Mouse (Mus musculus) hindbrain, postnatal 0 days (tissue): ENCODE measurements around the gene 2900026A02Rik. TPM values are rescaled to one million over a fixed set of nuclear protein-coding genes. Genes with fewer than 3 reads are reported as not detected.
A peak's percentile ranks its signal among the peaks of the same experiment; 100 is the strongest.

Source experiments
- ATAC-seq: fragments of 200-750 bp; cut with Nextera tagmentation; 2 replicates; pipeline ENCODE4 v1.8.0; 2017; ENCODE audit warnings: mild to moderate bottlenecking, moderate TSS enrichment, moderate library complexity
- DNase-seq: peaks from one replicate; pipeline ENCODE4 v3.0.0-alpha.2; 2015; ENCODE audit warnings: low spot score
- H3K27ac ChIP-seq: fragments of 300-500 bp; sonication (generic); 2 replicates; pipeline ENCODE4 v1.5.1; 2014; ENCODE audit warnings: mild to moderate bottlenecking
- H3K27me3 ChIP-seq: fragments of 300-500 bp; sonication (generic); 2 replicates; pipeline ENCODE4 v1.6.1; 2014; ENCODE audit warnings: low read length, mixed read lengths; ENCODE audit not compliant: insufficient read depth
- H3K36me3 ChIP-seq: fragments of 300-500 bp; sonication (generic); 2 replicates; pipeline ENCODE4 v1.6.1; 2014; ENCODE audit warnings: low read length, mixed read lengths; ENCODE audit not compliant: insufficient read depth
- H3K4me1 ChIP-seq: fragments of 300-500 bp; sonication (generic); 2 replicates; pipeline ENCODE4 v1.6.1; 2014; ENCODE audit warnings: antibody characterized with exemption, low read length, mixed read lengths; ENCODE audit not compliant: insufficient read depth
- H3K4me2 ChIP-seq: fragments of 300-500 bp; sonication (generic); 2 replicates; pipeline ENCODE4 v1.6.1; 2014; ENCODE audit warnings: low read depth, mild to moderate bottlenecking, low read length, moderate library complexity, mixed read lengths
- H3K4me3 ChIP-seq: fragments of 300-500 bp; sonication (generic); 2 replicates; pipeline ENCODE4 v1.5.1; 2014; ENCODE audit warnings: low read length
- H3K9ac ChIP-seq: fragments of 300-500 bp; sonication (generic); replicated peaks from 2 replicates; pipeline ENCODE4 v1.6.1; 2014; ENCODE audit warnings: mild to moderate bottlenecking, low read length, moderate library complexity, mixed read lengths
- H3K9me3 ChIP-seq: fragments of 300-500 bp; sonication (generic); 2 replicates; pipeline ENCODE4 v1.6.1; 2016; ENCODE audit warnings: low read length, mixed read lengths
- CTCF ChIP-seq: IDR thresholded peaks from 2 replicates; pipeline ENCODE4 v1.5.1; 2016; ENCODE audit warnings: antibody characterized with exemption, control low read depth, low read depth
- WGBS: fragments of 180-500 bp; shearing (Covaris S2); extraction: QIAGEN DNeasy Blood & Tissue Kit; methylation state at CpG from one replicate; pipeline ENCODE4 v1.1.7; 2014; 5-methylcytosine and 5-hydroxymethylcytosine counted together
- polyA plus RNA-seq: library from polyadenylated mRNA; unstranded; fragments of >200 nt; fragmentation: Nextera tagmentation; extraction: Ambion mirVana; gene quantifications from 2 replicates; pipeline ENCODE4 v1.2.1, GENCODE M21; 2015
- total RNA-seq: library from RNA; depleted of rRNA; stranded (reverse); fragments of >200 nt; gene quantifications from 2 replicates; pipeline ENCODE4 v1.2.3, GENCODE M21; 2014

2900026A02Rik gene
- total and polyA plus RNA-seq, 2 experiments from 2014 or later, result 3.1 to 10.6 TPM

DNA sequence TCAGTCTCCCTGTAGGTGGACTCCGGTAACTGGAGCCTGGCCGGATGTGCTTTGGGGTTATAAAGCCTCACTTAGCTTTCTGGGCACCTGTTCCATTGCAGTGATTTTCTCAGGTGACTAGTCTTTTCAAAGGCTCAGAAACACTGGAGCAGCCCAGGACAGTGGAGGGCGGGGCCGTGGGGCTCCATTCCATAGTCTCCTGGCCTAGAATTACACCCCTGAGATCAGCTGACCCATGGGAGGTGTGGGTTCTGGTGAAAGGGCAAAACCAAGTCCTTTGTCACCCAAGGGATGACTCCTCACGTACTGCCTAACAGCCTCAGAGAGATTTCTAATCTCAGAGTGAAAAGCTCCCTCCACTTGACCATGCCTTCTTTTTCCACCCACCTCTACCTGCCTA, 9.2 kb upstream of the 2900026A02Rik start:
- Histone ChIP-seq H3K27ac (no peak overlapping the region), H3K36me3 (no peaks in the 10 kb centered on the region), H3K9ac (no peak overlapping the region), H3K4me1 (peaks cover 6% of the 10 kb centered on the region; the same call in 1 of the 2 replicates), H3K4me3 (no peak overlapping the region), H3K27me3 (no peaks in the 10 kb centered on the region), H3K9me3 (no peaks in the 10 kb centered on the region), H3K4me2 (no peak overlapping the region)
- ATAC-seq, result no peak
- 84% methylated on average over 5 of the region's 5 CpGs for WGBS
- no peak for DNase-seq
- TF ChIP-seq CTCF, result no peak

DNA sequence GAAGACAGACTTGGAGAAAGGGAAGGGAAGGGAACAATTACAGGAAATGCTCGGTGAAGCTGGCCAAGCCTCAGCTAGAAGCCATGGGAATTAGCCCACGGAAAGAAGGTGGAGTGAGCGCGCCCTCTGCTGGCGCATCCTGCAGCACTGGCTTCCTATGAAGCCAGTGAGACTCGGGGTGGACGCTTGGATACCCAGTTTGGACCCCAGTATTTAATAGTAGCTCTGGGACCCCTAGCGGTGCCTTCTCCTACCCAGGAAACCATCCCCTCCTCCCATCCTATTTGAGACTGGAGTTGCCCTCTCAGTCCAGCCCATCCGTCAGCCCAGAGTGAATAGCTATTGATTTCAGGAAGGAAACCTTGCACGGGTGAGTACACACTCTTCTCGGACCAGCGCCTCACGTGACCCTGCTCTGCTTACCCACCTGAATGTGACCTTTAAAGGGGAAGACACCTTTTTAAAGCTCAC, 5.6 kb upstream of the 2900026A02Rik start, which contains the start of gene Tmem211:
TSS of gene Tmem211 (plus strand) at position 278 of the 471 bp plus-strand sequence.
- Histone ChIP-seq H3K4me1 (peaks cover 6% of the 10 kb centered on the region; the same call in 1 of the 2 replicates), H3K9ac (peak within 1 kb of the TSS; percentile 25), H3K27me3 (no peaks in the 10 kb centered on the region), H3K9me3 (no peaks in the 10 kb centered on the region), H3K27ac (peak within 1 kb of the TSS; percentile 22; the same call in 1 of the 2 replicates), H3K4me2 (peak within 1 kb of the TSS; percentile 51), H3K36me3 (no peaks in the 10 kb centered on the region), H3K4me3 (peak within 1 kb of the TSS; percentile 11)
- peak; percentile 97 for TF ChIP-seq CTCF
- peak; percentile 85 for ATAC-seq
- WGBS, result 0% methylated on average over 13 of the region's 13 CpGs
- DNase-seq, result peak; percentile 96

- Histone ChIP-seq H3K27me3 (no peaks in the 10 kb centered on the region), H3K4me2 (peak overlapping the region; percentile 51), H3K4me3 (peak overlapping the region; percentile 11), H3K9me3 (no peaks in the 10 kb centered on the region), H3K4me1 (peaks cover 6% of the 10 kb centered on the region; the same call in 1 of the 2 replicates), H3K27ac (peak overlapping the region; percentile 22; the same call in 1 of the 2 replicates), H3K36me3 (no peaks in the 10 kb centered on the region), H3K9ac (peak overlapping the region; percentile 25)
- WGBS, result 15% methylated on average over 25 of the region's 25 CpGs
- peak; percentile 28; the same call in 1 of the 2 replicates for ATAC-seq
- DNase-seq, result peak; percentile 64
- TF ChIP-seq CTCF, result no peak
Measured at GRCm38 (mm10) chr5:113225686-113226435, 4.8 kb upstream of the 2900026A02Rik start.

DNA sequence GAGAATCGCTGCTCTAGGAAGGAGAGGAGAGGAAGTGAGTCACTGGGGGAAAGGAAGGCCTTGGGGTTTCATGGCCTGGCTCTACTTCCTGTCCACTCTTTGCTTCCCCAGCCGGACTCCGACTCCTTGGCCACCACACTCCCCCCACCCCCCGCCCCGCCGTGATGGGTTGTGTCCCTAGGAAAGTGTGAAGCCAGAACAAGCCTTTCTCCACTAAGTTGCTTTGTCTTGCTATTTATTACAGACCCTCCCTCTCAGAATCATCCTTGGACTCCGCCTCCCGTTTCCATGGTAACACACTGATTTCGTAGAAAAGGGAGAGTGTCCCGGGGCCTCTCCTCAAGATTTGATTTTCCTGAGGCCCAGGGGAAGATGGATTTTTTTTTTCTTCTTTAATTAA, 4.2 kb upstream of the 2900026A02Rik start:
- Histone ChIP-seq H3K4me2 (peak overlapping the region; percentile 51; the same call in 1 of the 2 replicates), H3K9me3 (no peaks in the 10 kb centered on the region), H3K27me3 (no peaks in the 10 kb centered on the region), H3K9ac (no peak overlapping the region), H3K4me3 (no peak overlapping the region), H3K4me1 (peaks cover 6% of the 10 kb centered on the region; the same call in 1 of the 2 replicates), H3K27ac (no peak overlapping the region; the same call in 1 of the 2 replicates), H3K36me3 (no peaks in the 10 kb centered on the region)
- no peak for ATAC-seq
- no peak for TF ChIP-seq CTCF
- DNase-seq, result peak; percentile 76
- 15% methylated on average over 10 of the region's 10 CpGs for WGBS

DNA sequence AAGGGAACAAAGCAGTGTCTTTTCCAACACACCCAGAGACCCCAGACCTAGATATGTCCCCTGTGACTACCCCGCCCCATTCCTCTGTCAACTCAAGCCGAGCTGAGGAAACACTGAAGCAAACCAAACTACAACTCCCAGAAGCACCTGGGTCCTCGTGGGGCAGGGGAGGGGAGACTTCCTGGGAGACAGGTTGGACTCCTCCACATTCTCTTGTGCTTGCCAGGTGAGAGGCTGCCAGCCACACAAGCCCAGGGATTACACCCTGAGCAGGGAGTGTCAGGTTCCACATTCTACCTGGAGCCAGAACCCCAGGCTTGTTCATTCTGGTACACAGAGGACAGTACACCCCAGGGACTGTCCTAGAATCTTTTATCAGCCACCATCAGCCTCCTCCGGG, 2.9 kb upstream of the 2900026A02Rik start:
- WGBS, result 49% methylated on average over 4 of the region's 4 CpGs
- H3K9me3 ChIP-seq, result no peaks in the 10 kb centered on the region
- H3K4me2 ChIP-seq, result no peak overlapping the region
- no peak for ATAC-seq
- H3K9ac ChIP-seq, result no peak overlapping the region
- no peak for TF ChIP-seq CTCF
- DNase-seq, result no peak
- no peak overlapping the region for H3K4me3 ChIP-seq
- no peak overlapping the region for H3K27ac ChIP-seq
- no peaks in the 10 kb centered on the region for H3K27me3 ChIP-seq
- peaks cover 6% of the 10 kb centered on the region; the same call in 1 of the 2 replicates for H3K4me1 ChIP-seq
- no peaks in the 10 kb centered on the region for H3K36me3 ChIP-seq

DNA sequence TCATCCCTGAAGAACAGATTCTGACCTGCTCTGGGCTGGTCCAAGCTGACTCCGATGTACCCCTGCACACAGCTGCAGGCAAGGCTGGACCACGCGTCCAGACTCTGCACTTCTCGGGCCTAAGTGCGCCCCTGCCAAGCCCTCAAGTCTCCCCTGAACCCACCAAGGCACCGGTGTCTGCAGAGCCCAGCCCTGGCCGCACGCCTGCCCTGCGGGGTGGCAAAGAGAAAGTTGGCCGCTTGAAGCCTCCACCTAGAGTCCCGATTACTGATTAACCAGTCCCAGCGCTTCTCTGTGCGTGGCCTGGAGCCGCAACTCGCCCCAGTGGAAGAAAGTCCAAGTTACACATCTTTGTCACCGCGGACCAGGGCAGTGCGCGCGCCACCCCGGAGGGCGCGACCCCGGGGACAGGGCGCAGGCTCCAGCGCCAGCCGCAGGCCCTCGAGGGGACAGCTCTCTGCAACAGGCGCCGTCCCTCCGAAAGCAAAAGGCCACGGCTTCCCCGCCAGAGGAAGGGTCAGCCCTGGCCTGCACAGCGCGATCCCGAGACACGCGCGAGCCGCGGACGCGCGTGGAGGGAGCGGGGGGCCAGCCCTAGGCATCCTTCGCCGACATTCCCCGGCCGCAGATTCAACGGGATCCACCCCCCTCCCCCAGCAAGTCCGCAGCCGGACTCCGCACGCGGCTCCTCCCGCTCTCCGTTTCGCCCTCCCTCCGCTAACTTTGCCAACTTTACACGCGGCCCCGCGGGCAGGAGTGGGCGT, 471 bp downstream of the 2900026A02Rik start:
- H3K4me2 ChIP-seq, result peak overlapping the region; percentile 94
- H3K27me3 ChIP-seq, result no peaks in the 10 kb centered on the region
- H3K9me3 ChIP-seq, result no peaks in the 10 kb centered on the region
- no peak overlapping the region for H3K27ac ChIP-seq
- no peaks in the 10 kb centered on the region for H3K36me3 ChIP-seq
- H3K4me1 ChIP-seq, result no peaks in the 10 kb centered on the region
- H3K4me3 ChIP-seq, result peak overlapping the region; percentile 55
- 0 out of 2 replicates have a peak, but pooled peaks have one; percentile 12 for TF ChIP-seq CTCF
- DNase-seq (peak; percentile 35), ATAC-seq (peak; percentile 71)
- 1% methylated on average over 60 of the region's 64 CpGs for WGBS
- H3K9ac ChIP-seq, result peak overlapping the region; percentile 56
